19 mouse cellular contexts compared by ENCODE assay signal in the genomic region with DNA sequence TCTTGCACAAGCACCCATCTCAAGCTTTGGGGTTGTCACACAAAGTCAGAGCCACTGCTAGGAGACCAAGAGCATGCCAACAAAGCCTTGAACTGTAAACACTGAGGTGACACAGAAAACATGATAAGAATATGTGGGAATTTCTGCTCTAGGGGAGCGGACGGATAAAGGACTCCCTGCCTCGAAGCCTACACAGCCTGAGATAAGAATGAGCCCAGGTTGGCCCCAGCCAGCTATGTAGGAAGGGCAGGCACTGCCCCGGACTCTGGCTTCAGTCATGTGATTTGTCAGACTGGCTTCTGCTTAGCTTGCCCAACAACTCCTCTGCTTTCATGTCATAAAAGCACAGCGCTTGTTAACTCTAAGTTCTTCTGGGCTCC.
A peak's percentile ranks its signal among the peaks of the same experiment; 100 is the strongest.
DNase-seq lines count a peak whose midpoint lies in the region; ATAC-seq and TF ChIP-seq lines count a peak whose summit lies in the region.
"Had no signal": no experiment of that assay in that cellular context is flagged by ENCODE, and none has a peak within 500 bp of the region (broad histone marks: within the 10 kb centered on the region; RNA-seq: fewer than 3 reads in every experiment).

No protein-coding gene starts in this region.

- H3K27me3 ChIP-seq in heart, embryonic 10.5 days (ENCODE audit: insufficient read depth, poor library complexity, severe bottlenecking) = no peaks in the 10 kb centered on the region
- no peaks in the 10 kb centered on the region for H3K27me3 ChIP-seq in MEL (ENCODE audit: control insufficient read depth in 1 of 2, insufficient read depth in 2 of 2, low read length in 2 of 2)
- no peaks in the 10 kb centered on the region for H3K27me3 ChIP-seq in neural tube, embryonic 15.5 days (replicated peaks)
- H3K27me3 ChIP-seq: embryonic facial prominence, embryonic 12.5 days; forebrain, embryonic 13.5 days; hindbrain, embryonic 15.5 days; limb, embryonic 13.5 days; midbrain, embryonic 13.5 days had no signal

- H3K79me2 ChIP-seq in MEL (ENCODE audit: control insufficient read depth, insufficient read depth, low read length, poor library complexity) = no peaks in the 10 kb centered on the region

- H3K27ac ChIP-seq in heart, embryonic 10.5 days = peak overlapping the region; percentile 36; the same call in 1 of the 2 replicates
- no peak overlapping the region for H3K27ac ChIP-seq in MEL (ENCODE audit: control insufficient read depth, low read depth, low read length)
- H3K27ac ChIP-seq in neural tube, embryonic 15.5 days (replicated peaks) = no peak overlapping the region
- H3K27ac ChIP-seq: embryonic facial prominence, embryonic 12.5 days; forebrain, embryonic 13.5 days; hindbrain, embryonic 15.5 days; limb, embryonic 13.5 days; midbrain, embryonic 13.5 days had no signal

- no peak for TF ChIP-seq RAD21 in MEL (IDR thresholded peaks at IDR 0.05; ENCODE audit: low read depth, low read length)

- no peak for DNase-seq in heart, embryonic 10.5 days (ENCODE audit: low spot score)
- DNase-seq in heart, adult 18-20 months = no peak
- no peak for DNase-seq in MEL (ENCODE audit: low read depth, low spot score)
- DNase-seq in liver = peak; percentile 55
- DNase-seq in lung, postnatal 10 days = peak; percentile 22
- DNase-seq in B cell, adult 2 months = no peak
- no peak for DNase-seq in MN1 (ENCODE audit: low spot score)
- DNase-seq: adrenal gland, adult 2 months; cerebellum, adult 18-20 months; kidney, adult 9 months; right cerebral cortex, adult 18-20 months; thymus, adult 18-20 months had no signal

- ATAC-seq in neural tube, embryonic 15.5 days (ENCODE audit: low FRiP score) = no peak
- ATAC-seq: forebrain, embryonic 13.5 days; midbrain, embryonic 13.5 days had no signal

- H3K4me3 ChIP-seq in heart, embryonic 10.5 days = no peak overlapping the region
- H3K4me3 ChIP-seq in MEL (ENCODE audit: control insufficient read depth in 1 of 2, insufficient read depth in 1 of 2, low read depth in 2 of 2, low read length in 2 of 2) = no peak overlapping the region
- no peak overlapping the region for H3K4me3 ChIP-seq in neural tube, embryonic 15.5 days (replicated peaks)
- H3K4me3 ChIP-seq: embryonic facial prominence, embryonic 12.5 days; forebrain, embryonic 13.5 days; hindbrain, embryonic 15.5 days; limb, embryonic 13.5 days; midbrain, embryonic 13.5 days; myocyte had no signal

- 56% methylated on average over 5 of the region's 5 CpGs for WGBS in heart, embryonic 10.5 days
- WGBS in neural tube, embryonic 15.5 days = 86% methylated on average over 5 of the region's 5 CpGs

- H3K4me1 ChIP-seq in heart, embryonic 10.5 days = peaks cover 9% of the 10 kb centered on the region; the same call in 1 of the 2 replicates
- peaks cover 5 to 13% of the 10 kb centered on the region in 2 experiments for H3K4me1 ChIP-seq in MEL (ENCODE audit: control insufficient read depth in 1 of 2, insufficient read depth in 2 of 2, low read length in 2 of 2)
- no peaks in the 10 kb centered on the region for H3K4me1 ChIP-seq in neural tube, embryonic 15.5 days
- H3K4me1 ChIP-seq: embryonic facial prominence, embryonic 12.5 days; forebrain, embryonic 13.5 days; hindbrain, embryonic 15.5 days; limb, embryonic 13.5 days; midbrain, embryonic 13.5 days had no signal

- H3K4me2 ChIP-seq in neural tube, embryonic 15.5 days = no peak overlapping the region
- H3K4me2 ChIP-seq: embryonic facial prominence, embryonic 12.5 days; forebrain, embryonic 13.5 days; hindbrain, embryonic 15.5 days; limb, embryonic 13.5 days; midbrain, embryonic 13.5 days had no signal

- H3K36me3 ChIP-seq in heart, embryonic 10.5 days = no peaks in the 10 kb centered on the region
- peaks cover 0 to 8% of the 10 kb centered on the region in 2 experiments; a peak in 2 of 4 replicates for H3K36me3 ChIP-seq in MEL (ENCODE audit: control insufficient read depth in 1 of 2, insufficient read depth in 2 of 2, low read length in 2 of 2)
- H3K36me3 ChIP-seq in neural tube, embryonic 15.5 days = no peaks in the 10 kb centered on the region
- H3K36me3 ChIP-seq: embryonic facial prominence, embryonic 12.5 days; hindbrain, embryonic 15.5 days; limb, embryonic 13.5 days; midbrain, embryonic 13.5 days had no signal

- H3K9ac ChIP-seq in MEL (ENCODE audit: control insufficient read depth, low read depth, low read length, poor library complexity, severe bottlenecking) = no peak overlapping the region
- no peak overlapping the region for H3K9ac ChIP-seq in neural tube, embryonic 15.5 days (replicated peaks)
- H3K9ac ChIP-seq: embryonic facial prominence, embryonic 12.5 days; forebrain, embryonic 13.5 days; hindbrain, embryonic 15.5 days; limb, embryonic 13.5 days; midbrain, embryonic 13.5 days had no signal

- TF ChIP-seq EP300 in MEL (IDR thresholded peaks at IDR 0.05; ENCODE audit: low read depth in 1 of 2, low read length in 2 of 2) = no peak

- no peak for TF ChIP-seq POLR2A in MEL (IDR thresholded peaks at IDR 0.05; ENCODE audit: control insufficient read depth in 1 of 2, insufficient read depth in 1 of 2, low read depth in 1 of 2, low read length in 2 of 2, poor library complexity in 1 of 2)

- H3K9me3 ChIP-seq in heart, embryonic 10.5 days = no peaks in the 10 kb centered on the region
- no peaks in the 10 kb centered on the region for H3K9me3 ChIP-seq in MEL (replicated peaks; ENCODE audit: insufficient read depth, low read length)
- H3K9me3 ChIP-seq in neural tube, embryonic 15.5 days (replicated peaks) = no peaks in the 10 kb centered on the region
- H3K9me3 ChIP-seq: embryonic facial prominence, embryonic 12.5 days; forebrain, embryonic 13.5 days; hindbrain, embryonic 15.5 days; limb, embryonic 13.5 days; midbrain, embryonic 13.5 days had no signal

- TF ChIP-seq CTCF in MEL (IDR thresholded peaks at IDR 0.05 in 2 of 3, conservative IDR thresholded peaks at IDR 0.05 in 1 of 3; ENCODE audit: control insufficient read depth in 1 of 3, insufficient read depth in 1 of 3, low read depth in 2 of 3, low read length in 3 of 3, poor library complexity in 1 of 3, severe bottlenecking in 1 of 3) = no peak

TF ChIP-seq in MEL, 35 proteins besides CTCF, POLR2A, EP300 and RAD21:
- TF ChIP-seq TAL1 (IDR thresholded peaks at IDR 0.05; ENCODE audit: low read length) (no peak), USF1 (IDR thresholded peaks at IDR 0.05; ENCODE audit: low read depth, low read length) (0 out of 2 replicates have a peak, but pooled peaks have one; percentile 19), ZC3H11A (IDR thresholded peaks at IDR 0.05; ENCODE audit: low read depth, low read length) (no peak)
TF ChIP-seq in MEL: peak in this region for 1.

Comparison
In these comparisons a context has a peak if more than half of its experiments do, and no peak if none do; other contexts are left out.
1. DNase-seq: peak in liver (single experiment) and lung, postnatal 10 days (single experiment); none in heart, embryonic 10.5 days (single experiment), heart, adult 18-20 months (0 of 2), MEL (single experiment), B cell, adult 2 months (0 of 2) and MN1 (single experiment).